Mouse (Mus musculus): Measurements from ENCODE around the gene Olfr1496. TPM values are rescaled to one million over a fixed set of nuclear protein-coding genes. Genes with fewer than 3 reads are reported as not detected.
"Not testable (repeated sequence)": the region's sequence is repeated elsewhere in the genome, so short reads cannot be mapped to it uniquely, and the experiment has no call there.

Gene Olfr1496
- total RNA-seq (2015; ENCODE audit: low replicate concordance), result not detected in 2 replicates
- total RNA-seq (2017; ENCODE audit: low replicate concordance), result 2.0 TPM in 1 of 2 replicates, not detected in the other

DNA sequence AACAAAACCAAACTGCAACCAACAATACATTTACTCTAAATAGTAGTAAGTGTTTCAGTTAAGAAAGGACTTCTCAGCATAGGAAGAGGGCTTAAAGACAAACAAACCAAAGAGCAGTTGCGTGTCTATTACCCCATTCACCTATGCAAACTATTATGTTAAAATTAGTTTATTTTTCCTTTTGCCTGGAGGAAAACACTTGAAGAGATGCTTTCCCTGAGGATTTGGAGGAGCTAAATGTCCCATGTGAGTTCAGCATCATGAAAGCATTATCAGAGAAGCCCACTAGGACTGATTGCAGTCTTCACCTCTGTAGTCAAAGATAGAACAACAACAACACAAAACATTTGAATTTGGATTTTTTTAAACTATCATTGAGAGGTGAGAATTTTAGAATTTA, at the start of gene Olfr1496:
Gene Olfr1496, plus strand, starts transcription at position 301 of the 400 bp plus-strand sequence.
- ATAC-seq (replicated peaks; ENCODE audit: low FRiP score, poor library complexity, severe bottlenecking), result no peak

DNA sequence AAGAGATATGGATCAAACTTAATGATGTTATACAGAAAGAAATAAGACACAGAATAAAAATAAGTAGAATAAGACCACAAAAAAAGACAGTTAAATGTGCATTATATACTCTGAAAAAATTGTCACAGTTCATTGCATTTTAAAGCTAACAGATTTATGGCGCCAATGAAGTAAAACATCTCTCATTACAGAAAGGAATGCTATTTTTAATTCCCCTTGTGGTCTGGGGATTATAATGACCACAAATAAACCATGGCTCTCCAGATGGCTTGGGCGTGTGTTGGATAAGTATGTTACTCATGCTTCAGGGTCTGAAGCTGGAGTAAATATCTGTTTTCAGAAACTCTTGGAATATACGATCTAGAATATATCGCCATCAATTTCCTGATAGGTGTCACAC, 38.2 kb upstream of the Olfr1496 start, which contains the start of gene Olfr1494:
Gene Olfr1494, plus strand, starts transcription at position 301 of the 400 bp plus-strand sequence.
- ATAC-seq (replicated peaks; ENCODE audit: low FRiP score, poor library complexity, severe bottlenecking), result no peak

DNA sequence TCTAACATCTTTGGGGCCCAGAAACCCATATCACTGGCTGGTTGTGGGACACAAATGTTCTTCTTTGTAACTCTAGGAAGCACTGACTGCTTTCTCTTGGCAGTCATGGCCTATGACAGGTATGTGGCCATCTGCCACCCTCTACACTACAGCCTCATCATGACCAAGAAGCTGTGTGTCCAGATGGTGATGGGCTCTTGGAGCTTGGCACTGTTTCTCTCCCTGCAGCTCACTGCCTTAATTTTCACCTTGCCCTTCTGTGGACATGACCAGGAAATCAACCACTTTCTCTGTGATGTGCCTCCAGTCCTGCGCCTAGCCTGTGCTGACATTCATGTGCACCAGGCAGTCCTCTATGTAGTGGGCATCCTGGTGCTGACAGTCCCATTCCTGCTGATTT, 28.3 kb upstream of the Olfr1496 start:
- ATAC-seq (replicated peaks; ENCODE audit: low FRiP score, poor library complexity, severe bottlenecking), result no peak

DNA sequence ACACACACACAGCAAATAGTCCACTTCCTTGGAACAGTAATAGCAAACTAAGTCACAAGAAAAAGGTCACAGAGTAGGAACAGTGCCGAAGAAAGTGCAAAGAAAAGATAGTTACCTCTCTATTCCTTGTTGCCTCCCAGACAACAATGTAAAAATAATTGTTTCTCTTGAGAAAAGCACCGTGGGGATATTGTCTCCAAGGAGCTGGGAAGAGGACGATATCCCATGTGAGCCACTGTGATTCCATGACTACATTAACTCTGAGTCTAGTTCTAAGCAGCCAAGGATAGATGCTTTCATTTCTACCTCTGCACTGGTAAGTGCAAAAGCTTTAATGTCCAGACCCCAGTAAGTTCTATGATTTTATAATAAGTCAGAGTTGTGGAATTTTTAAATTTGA, 13.4 kb upstream of the Olfr1496 start, which contains the start of gene Olfr1495:
Gene Olfr1495, plus strand, starts transcription at position 301 of the 400 bp plus-strand sequence.
- ATAC-seq (replicated peaks; ENCODE audit: low FRiP score, poor library complexity, severe bottlenecking), result no peak

DNA sequence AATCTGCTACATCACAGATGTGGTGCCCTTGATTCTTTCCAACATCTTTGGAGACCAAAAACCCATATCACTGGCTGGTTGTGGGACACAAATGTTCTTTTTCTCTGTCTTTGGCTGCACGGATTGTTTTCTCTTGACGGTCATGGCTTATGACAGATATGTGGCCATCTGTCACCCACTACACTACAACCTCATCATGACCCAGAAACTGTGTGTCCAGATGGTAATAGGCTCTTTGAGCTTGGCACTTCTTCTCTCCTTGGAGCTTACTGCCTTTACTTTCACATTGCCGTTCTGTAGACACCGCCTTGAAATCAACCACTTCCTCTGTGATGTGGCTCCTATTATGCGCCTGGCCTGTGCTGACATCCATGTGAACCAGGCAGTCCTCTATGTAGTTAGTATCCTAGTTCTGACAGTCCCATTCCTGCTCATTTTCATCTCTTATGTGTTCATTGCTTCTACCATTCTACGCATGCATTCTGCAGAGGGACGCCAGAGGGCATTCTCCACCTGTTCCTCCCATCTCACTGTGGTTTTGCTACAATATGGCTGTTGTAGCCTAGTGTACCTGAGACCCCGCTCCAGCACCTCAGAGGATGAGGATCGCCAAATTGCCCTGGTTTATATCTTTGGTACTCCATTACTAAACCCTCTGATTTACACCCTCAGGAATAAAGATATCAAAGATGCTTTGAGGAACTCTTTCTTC, 9.0 kb upstream of the Olfr1496 start:
- ATAC-seq (replicated peaks; ENCODE audit: low FRiP score, poor library complexity, severe bottlenecking), result no peak

DNA sequence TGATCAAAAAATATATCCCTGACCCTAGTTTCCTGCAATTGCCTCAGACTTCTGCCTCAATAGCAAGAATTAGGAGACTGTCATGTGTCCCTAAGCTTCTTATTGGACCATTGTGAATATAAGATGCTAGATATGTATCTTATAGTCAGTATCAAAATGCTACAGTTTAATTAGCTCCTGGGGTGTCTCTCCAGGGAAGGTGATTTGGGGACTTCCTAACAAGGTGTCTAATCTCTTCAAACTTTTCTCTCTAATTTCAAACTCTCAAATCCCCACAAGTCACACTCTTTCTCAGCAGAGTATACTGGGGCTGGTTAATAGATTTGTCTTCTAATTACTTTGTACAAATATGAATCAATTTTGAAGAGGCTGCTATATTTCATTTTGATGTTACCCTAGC, 20.4 kb downstream of the Olfr1496 start, which contains the start of gene Olfr1497:
Gene Olfr1497, minus strand, starts transcription at position 101 of the 400 bp plus-strand sequence.
- no peak for ATAC-seq (replicated peaks; ENCODE audit: low FRiP score, poor library complexity, severe bottlenecking)

DNA sequence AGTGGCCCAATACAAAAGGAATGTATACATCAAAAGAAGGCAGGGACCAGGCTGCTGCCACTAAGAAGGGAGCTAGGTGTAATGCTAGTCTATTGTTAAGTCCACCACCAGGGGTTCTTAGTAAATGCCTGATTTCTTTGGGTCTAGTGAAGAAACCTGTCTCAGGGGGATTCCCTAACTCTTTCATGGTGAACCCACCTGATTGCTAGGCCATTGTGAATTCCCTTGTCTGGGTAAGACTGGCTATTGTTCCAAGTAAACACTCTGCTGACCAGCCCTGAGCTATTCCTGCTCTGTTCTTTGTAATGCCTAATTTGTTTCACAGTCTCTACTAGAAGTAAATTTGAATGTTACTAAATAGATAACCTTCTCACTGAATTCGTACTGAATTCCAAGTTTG, 27.8 kb downstream of the Olfr1496 start:
- ATAC-seq (replicated peaks; ENCODE audit: low FRiP score, poor library complexity, severe bottlenecking), result not testable (repeated sequence)

DNA sequence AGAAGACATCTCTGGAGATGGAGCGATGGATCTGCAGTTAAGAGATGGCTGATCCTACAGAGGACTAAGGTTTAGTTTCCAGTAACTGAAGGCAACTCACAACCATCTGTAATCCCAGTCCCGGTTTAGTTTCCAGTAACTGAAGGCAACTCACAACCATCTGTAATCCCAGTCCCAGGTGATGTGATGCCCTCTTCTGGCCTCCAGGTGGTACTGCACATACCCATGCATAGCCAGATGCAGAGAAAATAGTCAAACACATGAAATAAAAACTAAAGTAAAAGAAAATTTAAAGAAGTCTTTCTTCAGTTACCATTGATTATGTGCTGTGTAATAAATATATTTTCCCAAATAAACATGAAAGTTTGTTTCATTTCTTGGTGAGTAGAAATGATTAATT, 35.1 kb downstream of the Olfr1496 start:
- ATAC-seq (replicated peaks; ENCODE audit: low FRiP score, poor library complexity, severe bottlenecking), result no peak

DNA sequence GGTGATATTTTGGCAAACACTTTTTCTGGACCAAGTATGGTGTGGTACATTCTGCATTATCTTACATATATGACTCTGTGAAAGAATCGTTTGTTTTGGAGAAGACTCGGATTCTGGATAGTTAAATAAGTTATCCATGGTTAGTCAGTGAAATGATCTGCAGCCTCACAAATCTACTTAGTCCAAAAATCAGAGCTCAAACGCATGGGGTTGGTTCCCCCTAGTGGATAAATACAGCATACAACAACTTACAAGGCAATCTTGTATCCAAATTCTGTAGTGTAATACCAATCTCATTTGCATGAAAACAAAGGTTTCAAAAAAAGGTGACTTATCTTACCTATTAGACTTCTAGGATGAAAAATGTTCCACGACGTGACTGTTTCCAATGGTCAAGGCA, 41.1 kb downstream of the Olfr1496 start:
- no peak for ATAC-seq (replicated peaks; ENCODE audit: low FRiP score, poor library complexity, severe bottlenecking)

DNA sequence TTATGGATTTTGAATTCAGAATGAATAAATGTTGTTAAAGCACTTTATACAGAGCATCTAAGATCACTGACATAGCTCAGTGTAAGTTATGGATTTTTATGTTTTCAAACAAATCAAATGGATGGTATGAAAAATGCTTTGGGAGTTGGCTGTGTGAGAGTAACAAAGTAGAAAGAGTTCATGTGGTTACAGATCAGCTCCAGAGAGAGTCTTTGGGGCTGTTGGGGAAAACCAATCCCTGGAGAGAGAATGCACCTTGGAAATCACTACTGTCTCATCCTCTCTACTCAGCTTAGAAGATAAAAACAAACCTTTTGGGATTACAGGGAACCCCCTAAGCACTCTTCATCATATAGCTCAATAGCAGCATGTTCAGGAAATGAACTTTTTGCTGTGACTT, 41.7 kb downstream of the Olfr1496 start, which contains the start of gene Olfr1499:
Gene Olfr1499, minus strand, starts transcription at position 101 of the 400 bp plus-strand sequence.
- ATAC-seq (replicated peaks; ENCODE audit: low FRiP score, poor library complexity, severe bottlenecking), result no peak

DNA sequence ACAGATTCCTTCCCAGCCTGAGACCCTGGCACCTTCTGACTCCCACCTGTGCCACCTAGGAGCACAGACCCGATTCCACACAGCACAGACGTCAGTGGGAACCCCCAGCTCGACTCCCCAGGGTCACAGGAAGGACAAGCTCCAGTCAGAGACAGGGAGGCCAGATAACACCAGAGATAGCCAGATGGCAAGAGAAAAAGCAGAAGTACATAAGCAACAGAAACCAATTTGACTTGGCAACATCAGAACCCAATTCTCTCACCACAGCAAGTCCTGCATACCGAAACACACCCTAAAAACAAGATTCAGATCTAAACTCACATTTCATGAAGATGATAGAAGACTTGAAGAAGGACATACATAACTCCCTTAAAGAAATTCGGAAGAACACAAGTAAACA, 43.2 kb downstream of the Olfr1496 start:
- no peak for ATAC-seq (replicated peaks; ENCODE audit: low FRiP score, poor library complexity, severe bottlenecking)

DNA sequence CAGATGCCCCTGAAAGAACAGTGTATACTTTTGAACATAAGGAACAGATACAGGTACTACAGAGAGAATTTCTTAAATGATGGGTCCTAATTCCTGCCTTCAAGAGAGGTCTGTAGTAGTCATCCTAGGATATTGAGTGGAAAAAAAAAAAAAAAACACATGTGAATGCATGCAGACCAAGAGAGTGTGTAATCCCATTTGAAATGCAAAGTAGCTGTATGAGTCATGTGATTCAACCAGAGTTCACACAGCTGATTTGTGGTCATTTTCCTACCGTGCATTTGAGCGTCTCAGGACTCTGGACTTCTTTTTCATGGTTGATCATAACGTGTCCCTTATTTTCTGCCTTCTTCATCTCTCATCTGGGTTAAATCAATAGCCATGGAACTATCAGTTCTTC, 50.8 kb downstream of the Olfr1496 start:
- no peak for ATAC-seq (replicated peaks; ENCODE audit: low FRiP score, poor library complexity, severe bottlenecking)

DNA sequence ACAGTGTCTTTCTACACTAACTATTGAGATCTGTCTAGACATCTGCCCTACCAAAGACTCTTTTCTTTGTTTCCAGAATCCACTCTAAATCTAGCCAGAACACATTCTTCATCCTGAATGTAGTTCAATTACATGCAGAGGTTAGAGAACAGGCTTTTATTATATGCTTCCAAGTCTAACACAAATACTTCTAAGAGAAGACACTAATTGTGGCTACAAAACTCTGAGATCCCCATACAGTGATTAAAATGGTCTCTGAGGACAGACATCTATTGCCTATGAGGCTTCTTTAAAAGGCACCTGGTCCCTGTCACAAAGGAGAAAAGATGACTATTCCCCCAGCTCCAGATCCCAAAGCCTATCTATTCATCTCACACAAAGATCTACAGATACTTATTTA, 52.7 kb downstream of the Olfr1496 start, which contains the start of gene Olfr1500:
Gene Olfr1500, minus strand, starts transcription at position 101 of the 400 bp plus-strand sequence.
- ATAC-seq (replicated peaks; ENCODE audit: low FRiP score, poor library complexity, severe bottlenecking), result no peak

Other genes starting within 250 kb of the Olfr1496 start
- gene Olfr1480, start 250.0 kb upstream of the Olfr1496 start, total RNA-seq (2015; ENCODE audit: low replicate concordance), result not detected in 2 replicates
- gene Olfr1480, start 250.0 kb upstream of the Olfr1496 start, total RNA-seq (2017; ENCODE audit: low replicate concordance), result not detected in 2 replicates
- gene Olfr1484, start 194.4 kb upstream of the Olfr1496 start, total RNA-seq (2015; ENCODE audit: low replicate concordance), result not detected in 2 replicates
- not detected in 2 replicates for gene Olfr1484, start 194.4 kb upstream of the Olfr1496 start, total RNA-seq (2017; ENCODE audit: low replicate concordance)
- not detected in 2 replicates for gene Olfr1487, start 160.5 kb upstream of the Olfr1496 start, total RNA-seq (2015; ENCODE audit: low replicate concordance)
- gene Olfr1487, start 160.5 kb upstream of the Olfr1496 start, total RNA-seq (2017; ENCODE audit: low replicate concordance), result not detected in 2 replicates
- gene Olfr1489, start 146.3 kb upstream of the Olfr1496 start, total RNA-seq (2015; ENCODE audit: low replicate concordance), result not detected in 2 replicates
- gene Olfr1489, start 146.3 kb upstream of the Olfr1496 start, total RNA-seq (2017; ENCODE audit: low replicate concordance), result not detected in 2 replicates
- not detected in 2 replicates for gene Olfr1490, start 126.8 kb upstream of the Olfr1496 start, total RNA-seq (2015; ENCODE audit: low replicate concordance)
- gene Olfr1490, start 126.8 kb upstream of the Olfr1496 start, total RNA-seq (2017; ENCODE audit: low replicate concordance), result not detected in 2 replicates
- gene Olfr1491, start 80.6 kb upstream of the Olfr1496 start, total RNA-seq (2015; ENCODE audit: low replicate concordance), result not detected in 2 replicates
- gene Olfr1491, start 80.6 kb upstream of the Olfr1496 start, total RNA-seq (2017; ENCODE audit: low replicate concordance), result not detected in 2 replicates
- gene Olfr1493-ps1, start 54.6 kb upstream of the Olfr1496 start, total RNA-seq (2015; ENCODE audit: low replicate concordance), result not detected in 2 replicates
- gene Olfr1493-ps1, start 54.6 kb upstream of the Olfr1496 start, total RNA-seq (2017; ENCODE audit: low replicate concordance), result 0.26 TPM in 1 of 2 replicates, not detected in the other
- not detected in 2 replicates for gene Olfr1494, start 38.1 kb upstream of the Olfr1496 start, total RNA-seq (2015; ENCODE audit: low replicate concordance)
- gene Olfr1494, start 38.1 kb upstream of the Olfr1496 start, total RNA-seq (2017; ENCODE audit: low replicate concordance), result not detected in 2 replicates
- not detected in 2 replicates for gene Olfr1495, start 13.3 kb upstream of the Olfr1496 start, total RNA-seq (2015; ENCODE audit: low replicate concordance)
- gene Olfr1495, start 13.3 kb upstream of the Olfr1496 start, total RNA-seq (2017; ENCODE audit: low replicate concordance), result not detected in 2 replicates
- gene Olfr1497, start 20.3 kb downstream of the Olfr1496 start, total RNA-seq (2015; ENCODE audit: low replicate concordance), result not detected in 2 replicates
- not detected in 2 replicates for gene Olfr1497, start 20.3 kb downstream of the Olfr1496 start, total RNA-seq (2017; ENCODE audit: low replicate concordance)
- not detected in 2 replicates for gene Olfr1499, start 41.6 kb downstream of the Olfr1496 start, total RNA-seq (2015; ENCODE audit: low replicate concordance)
- gene Olfr1499, start 41.6 kb downstream of the Olfr1496 start, total RNA-seq (2017; ENCODE audit: low replicate concordance), result 0.51 TPM in 1 of 2 replicates, not detected in the other
- not detected in 2 replicates for gene Olfr1500, start 52.6 kb downstream of the Olfr1496 start, total RNA-seq (2015; ENCODE audit: low replicate concordance)
- gene Olfr1500, start 52.6 kb downstream of the Olfr1496 start, total RNA-seq (2017; ENCODE audit: low replicate concordance), result not detected in 2 replicates
- gene Olfr1501, start 72.8 kb downstream of the Olfr1496 start, total RNA-seq (2015; ENCODE audit: low replicate concordance), result not detected in 2 replicates
- gene Olfr1501, start 72.8 kb downstream of the Olfr1496 start, total RNA-seq (2017; ENCODE audit: low replicate concordance), result not detected in 2 replicates
- not detected in 2 replicates for gene Olfr1502, start 83.9 kb downstream of the Olfr1496 start, total RNA-seq (2015; ENCODE audit: low replicate concordance)
- not detected in 2 replicates for gene Olfr1502, start 83.9 kb downstream of the Olfr1496 start, total RNA-seq (2017; ENCODE audit: low replicate concordance)
- not detected in 2 replicates for gene Olfr1504, start 120.0 kb downstream of the Olfr1496 start, total RNA-seq (2015; ENCODE audit: low replicate concordance)
- not detected in 2 replicates for gene Olfr1504, start 120.0 kb downstream of the Olfr1496 start, total RNA-seq (2017; ENCODE audit: low replicate concordance)
- not detected in 2 replicates for gene Olfr1505, start 135.7 kb downstream of the Olfr1496 start, total RNA-seq (2015; ENCODE audit: low replicate concordance)
- gene Olfr1505, start 135.7 kb downstream of the Olfr1496 start, total RNA-seq (2017; ENCODE audit: low replicate concordance), result not detected in 2 replicates

Data from erythroblast, adult 5-6 weeks (primary cell).